Mouse (Mus musculus): ENCODE measurements around the gene Ramp2. TPM values are rescaled to one million over a fixed set of nuclear protein-coding genes. Genes with fewer than 3 reads are reported as not detected.

Gene Ramp2
- total RNA-seq, 2 experiments from 2014 or later: 122 to 134 TPM

Other genes starting within 250 kb of the Ramp2 start
- 100 to 1,000 TPM; 112 to 115 TPM for gene Atp6v0a1, start 236.6 kb upstream of the Ramp2 start, total RNA-seq (2021)
- 10 to 100 TPM in 1 of 2 experiments, 1 to 10 TPM in 1; 9.0 to 10.1 TPM for gene Naglu, start 176.0 kb upstream of the Ramp2 start, total RNA-seq (2021)
- not detected for gene Hsd17b1, start 167.6 kb upstream of the Ramp2 start, total RNA-seq (2021)
- 10 to 100 TPM; 15.4 to 16.2 TPM for gene Coasy, start 163.5 kb upstream of the Ramp2 start, total RNA-seq (2021)
- 10 to 100 TPM; 17.5 to 17.7 TPM for gene Mlx, start 158.8 kb upstream of the Ramp2 start, total RNA-seq (2021)
- 10 to 100 TPM; 11.7 to 13.6 TPM for gene Psmc3ip, start 150.6 kb upstream of the Ramp2 start, total RNA-seq (2021)
- 10 to 100 TPM; 32.1 to 32.3 TPM for gene Retreg3, start 126.1 kb upstream of the Ramp2 start, total RNA-seq (2021)
- gene Tubg1, start 126.1 kb upstream of the Ramp2 start, total RNA-seq (2021): 10 to 100 TPM; 53.5 to 53.7 TPM
- 1 to 10 TPM; 6.6 to 7.0 TPM for gene Tubg2, start 90.1 kb upstream of the Ramp2 start, total RNA-seq (2021)
- 1 to 10 TPM; 1.5 to 1.6 TPM for gene Cntnap1, start 75.5 kb upstream of the Ramp2 start, total RNA-seq (2021)
- 10 to 100 TPM; 23.1 to 27.3 TPM for gene Plekhh3, start 74.7 kb upstream of the Ramp2 start, total RNA-seq (2021)
- gene Ccr10, start 70.6 kb upstream of the Ramp2 start, total RNA-seq (2021): not detected
- gene Ezh1, start 19.6 kb upstream of the Ramp2 start, total RNA-seq (2021): 10 to 100 TPM; 14.7 to 15.0 TPM
- gene Vps25, start 7.7 kb downstream of the Ramp2 start, total RNA-seq (2021): 10 to 100 TPM; 87.6 to 88.7 TPM
- gene Wnk4, start 14.5 kb downstream of the Ramp2 start, total RNA-seq (2021): 1 to 10 TPM; 4.5 to 7.2 TPM
- gene Cntd1, start 33.0 kb downstream of the Ramp2 start, total RNA-seq (2021): under 1 TPM; 0.41 to 0.47 TPM
- gene Coa3, start 33.1 kb downstream of the Ramp2 start, total RNA-seq (2021): 10 to 100 TPM; 86.3 to 90.1 TPM
- 100 to 1,000 TPM; 103 to 106 TPM for gene Becn1, start 56.3 kb downstream of the Ramp2 start, total RNA-seq (2021)
- 100 to 1,000 TPM in 1 of 2 experiments, 10 to 100 TPM in 1; 88.7 to 103 TPM for gene Psme3, start 70.2 kb downstream of the Ramp2 start, total RNA-seq (2021)
- 1 to 10 TPM; 2.9 to 3.2 TPM for gene Aoc2, start 79.0 kb downstream of the Ramp2 start, total RNA-seq (2021)
- gene Aoc3, start 84.6 kb downstream of the Ramp2 start, total RNA-seq (2021): 10 to 100 TPM; 29.5 to 31.3 TPM
- not detected for gene G6pc, start 121.5 kb downstream of the Ramp2 start, total RNA-seq (2021)
- 10 to 100 TPM; 25.0 to 27.1 TPM for gene Aarsd1, start 171.6 kb downstream of the Ramp2 start, total RNA-seq (2021)
- gene Gm27029, start 178.8 kb downstream of the Ramp2 start, total RNA-seq (2021): 1 to 10 TPM; 3.0 to 8.8 TPM
- 10 to 100 TPM in 1 of 2 experiments, 1 to 10 TPM in 1; 9.0 to 12.4 TPM for gene Rundc1, start 179.1 kb downstream of the Ramp2 start, total RNA-seq (2021)
- gene Ptges3l, start 179.3 kb downstream of the Ramp2 start, total RNA-seq (2021): 10 to 100 TPM; 50.6 to 52.8 TPM
- 10 to 100 TPM; 69.0 to 72.5 TPM for gene Rpl27, start 196.3 kb downstream of the Ramp2 start, total RNA-seq (2021)
- 10 to 100 TPM; 12.0 to 13.1 TPM for gene Ifi35, start 202.4 kb downstream of the Ramp2 start, total RNA-seq (2021)
- gene Rnd2, start 219.0 kb downstream of the Ramp2 start, total RNA-seq (2021): 10 to 100 TPM; 11.5 to 11.7 TPM
- gene Vat1, start 220.2 kb downstream of the Ramp2 start, total RNA-seq (2021): 10 to 100 TPM; 59.5 to 60.4 TPM

All from heart, postnatal 4 days (tissue).